Mouse (Mus musculus): ENCODE measurements around the gene Actr1a.

Gene Actr1a

DNA sequence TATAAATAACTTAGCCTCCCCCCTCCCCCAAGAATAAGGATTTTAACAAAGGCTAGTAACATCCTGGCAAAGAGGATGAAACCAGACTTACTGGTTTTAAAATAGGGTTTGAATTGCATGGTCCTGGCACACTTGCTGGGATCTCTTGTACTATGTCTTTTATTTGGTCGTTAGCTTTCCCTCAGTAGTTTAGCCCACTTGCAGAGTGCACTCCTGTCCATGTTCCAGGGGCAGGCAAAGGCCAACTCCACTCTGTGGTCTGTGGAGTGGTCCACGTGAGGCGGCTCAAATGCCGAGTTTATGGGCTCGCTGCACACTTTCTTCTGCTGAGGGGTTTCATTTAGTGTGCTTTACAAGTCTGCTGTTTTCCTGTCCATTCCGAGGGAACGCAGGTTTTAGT is 4.3 kb upstream of the Actr1a start:
- DNase-seq (ENCODE audit: low spot score in 2 of 2) = no peak

DNA sequence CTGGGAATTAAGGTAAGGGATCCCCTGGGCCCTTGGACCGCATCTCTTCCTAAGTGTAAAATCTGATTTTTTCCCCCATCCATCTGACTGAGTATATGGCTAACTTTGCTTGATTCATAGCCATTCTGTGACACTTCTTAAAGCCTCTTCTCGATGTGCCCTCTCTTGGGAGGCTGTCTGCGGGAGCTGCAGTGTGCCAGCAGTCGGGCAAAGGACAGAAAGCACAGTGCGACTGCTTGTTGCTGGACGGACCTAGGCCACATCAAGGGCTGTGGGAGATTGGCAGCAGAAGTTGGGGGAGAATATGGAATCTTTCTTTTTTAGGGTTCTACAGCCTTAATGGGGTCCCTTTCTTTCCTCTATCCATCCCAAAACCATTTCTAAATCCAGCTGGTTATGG is 3.8 kb upstream of the Actr1a start:
- no peak for DNase-seq (ENCODE audit: low spot score in 2 of 2)

- DNase-seq (ENCODE audit: low spot score in 2 of 2) = no peak
These were observed 2.9 kb upstream of the Actr1a start for GRCm38 (mm10) chr19:46398401-46398800.

DNA sequence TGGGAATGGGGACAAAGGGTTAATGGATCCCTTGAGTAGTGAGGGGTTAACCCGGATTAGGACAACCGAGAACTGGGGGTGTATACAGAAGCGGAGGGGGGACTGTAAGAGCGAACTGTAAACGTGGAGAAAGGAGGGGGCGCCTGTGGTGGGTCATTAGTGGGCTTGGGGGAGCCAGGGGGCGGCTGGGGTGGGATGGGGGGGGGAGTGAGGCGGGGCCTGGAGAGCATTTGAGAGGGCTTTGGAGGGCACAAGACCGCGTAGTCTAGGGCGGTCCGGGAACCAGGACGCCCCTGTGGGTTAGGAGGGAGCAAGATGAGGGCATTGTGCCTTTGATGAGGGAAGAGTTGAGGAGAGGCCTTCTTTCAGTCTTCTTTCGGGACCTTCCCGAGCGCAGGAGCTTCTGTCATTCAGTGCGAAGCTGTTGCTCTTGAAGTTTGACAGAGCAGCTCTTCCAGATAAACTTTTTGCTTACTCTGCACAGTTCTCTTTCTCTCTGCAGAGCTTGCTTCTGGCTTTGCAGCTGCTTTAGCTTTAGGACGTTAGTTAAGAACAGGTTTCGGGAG is 2.0 kb upstream of the Actr1a start:
- no peak for DNase-seq (ENCODE audit: low spot score in 2 of 2)

- peak; percentile 98 for DNase-seq (ENCODE audit: low spot score in 2 of 2)
These were observed 1.3 kb upstream of the Actr1a start, which contains the start of gene Sufu for GRCm38 (mm10) chr19:46396686-46397435. Gene Sufu (plus strand): TSS chr19:46396896.

DNA sequence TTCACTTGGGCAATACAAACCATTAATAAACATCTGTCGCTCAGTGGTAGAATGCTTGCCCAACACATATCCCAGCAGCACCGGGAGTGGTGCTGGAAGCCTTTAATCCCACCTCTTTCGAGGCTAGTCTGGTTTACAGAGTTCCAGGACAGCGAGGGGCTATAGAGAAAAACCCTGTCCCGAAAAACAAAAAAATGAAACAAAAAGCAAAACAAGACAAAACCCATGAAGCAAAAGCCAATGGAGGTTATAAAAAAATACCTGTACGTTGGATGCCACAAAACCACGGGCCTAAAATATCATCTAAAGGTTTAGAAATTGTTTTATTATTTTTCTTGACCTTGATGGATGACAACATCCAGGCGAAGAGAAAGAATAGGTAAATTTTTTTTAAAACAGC is 561 bp upstream of the Actr1a start:
- DNase-seq (ENCODE audit: low spot score in 2 of 2) = no peak

- DNase-seq (ENCODE audit: low spot score in 2 of 2) = no peak
These were observed 838 bp downstream of the Actr1a start for GRCm38 (mm10) chr19:46394712-46395108.

- DNase-seq (ENCODE audit: low spot score in 2 of 2) = no peak
These were observed 3.5 kb downstream of the Actr1a start for GRCm38 (mm10) chr19:46392018-46392417.

DNA sequence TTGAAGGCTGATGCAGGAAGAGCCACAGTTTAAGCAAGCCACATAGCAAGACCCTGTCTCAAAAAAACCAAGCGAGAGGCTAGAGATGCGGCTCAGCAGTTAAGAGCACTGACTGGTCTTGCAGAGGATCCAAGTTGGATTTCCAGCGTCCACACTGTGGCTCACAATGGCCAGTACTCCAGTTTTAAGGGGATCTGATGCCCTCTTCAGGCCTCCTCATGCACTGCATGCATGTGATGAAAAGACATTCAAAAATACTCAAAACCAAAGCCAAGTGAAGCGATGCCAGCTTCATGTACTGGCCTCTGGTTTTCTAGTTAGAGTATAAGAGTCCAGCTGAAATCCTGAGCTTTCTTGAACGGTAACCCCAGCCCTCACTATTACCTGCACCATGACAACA is 5.7 kb downstream of the Actr1a start:
- no peak for DNase-seq (ENCODE audit: low spot score in 2 of 2)

GRCm38 (mm10) chr19:46382275-46382674 is 13.3 kb downstream of the Actr1a start:
- no peak for DNase-seq (ENCODE audit: low spot score in 2 of 2)

DNA sequence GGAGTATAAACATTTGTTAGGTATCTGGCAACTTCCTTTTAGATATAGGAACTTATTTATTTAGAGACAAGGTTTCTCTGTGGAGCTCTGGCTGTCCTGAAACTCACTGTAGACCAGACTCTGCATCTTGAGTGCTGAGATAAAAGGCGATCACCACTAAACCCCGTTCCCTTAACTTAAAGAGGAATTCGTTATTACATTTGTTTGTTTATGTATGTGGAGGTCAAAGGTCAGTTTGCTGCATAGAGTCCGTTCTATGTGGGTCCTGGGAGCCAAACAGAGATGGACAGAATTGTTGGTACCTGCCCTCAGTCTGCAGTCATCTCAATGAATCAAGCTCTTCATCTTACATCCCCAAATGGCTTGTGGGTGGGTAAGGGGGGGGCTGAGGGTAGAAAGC is 19.7 kb downstream of the Actr1a start:
- no peak for DNase-seq (ENCODE audit: low spot score in 2 of 2)

- no peak for DNase-seq (ENCODE audit: low spot score in 2 of 2)
These were observed 20.1 kb downstream of the Actr1a start for GRCm38 (mm10) chr19:46375489-46375888.

GRCm38 (mm10) chr19:46374477-46375088 is 21.0 kb downstream of the Actr1a start:
- no peak for DNase-seq (ENCODE audit: low spot score in 2 of 2)

GRCm38 (mm10) chr19:46369204-46369603 is 26.3 kb downstream of the Actr1a start:
- peak; percentile 62 to 67 for DNase-seq (ENCODE audit: low spot score in 2 of 2)

GRCm38 (mm10) chr19:46367798-46368590 is 27.6 kb downstream of the Actr1a start:
- no peak for DNase-seq (ENCODE audit: low spot score in 2 of 2)

DNA sequence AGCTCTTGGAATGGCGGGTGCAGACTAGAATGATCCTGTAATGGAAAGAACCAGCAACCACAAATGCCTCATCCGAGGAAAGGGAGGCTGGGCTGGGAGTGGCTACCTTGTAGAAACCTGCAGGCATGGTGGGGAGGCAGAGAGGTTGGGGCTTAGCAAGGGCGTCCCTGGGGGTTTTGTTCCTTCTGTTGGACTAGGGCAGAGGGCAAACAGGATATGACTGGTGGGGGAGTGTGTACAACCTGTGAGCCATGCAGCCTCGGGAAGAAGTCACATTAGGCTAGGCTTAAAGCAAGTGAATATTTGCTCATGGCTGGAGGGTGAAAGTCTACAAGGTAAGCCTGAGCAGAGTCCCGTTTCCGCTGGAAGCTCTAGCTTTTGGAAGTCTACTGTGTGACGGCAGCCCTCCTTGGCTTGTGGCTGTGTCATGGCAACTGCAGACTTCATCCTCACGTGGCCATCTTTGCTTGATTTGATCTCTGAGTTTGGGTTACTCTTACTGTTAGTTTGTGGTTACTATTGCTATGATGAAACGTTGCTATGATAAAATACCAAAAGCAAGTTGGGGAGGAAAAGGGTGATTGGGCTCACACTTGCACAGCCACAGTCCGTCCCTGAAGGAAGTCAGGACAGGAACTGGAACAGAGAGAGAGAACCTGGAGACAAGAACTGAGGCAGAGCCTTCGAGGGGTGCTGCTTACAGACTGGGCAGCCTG is 32.1 kb downstream of the Actr1a start:
- DNase-seq (ENCODE audit: low spot score in 2 of 2) = no peak

DNA sequence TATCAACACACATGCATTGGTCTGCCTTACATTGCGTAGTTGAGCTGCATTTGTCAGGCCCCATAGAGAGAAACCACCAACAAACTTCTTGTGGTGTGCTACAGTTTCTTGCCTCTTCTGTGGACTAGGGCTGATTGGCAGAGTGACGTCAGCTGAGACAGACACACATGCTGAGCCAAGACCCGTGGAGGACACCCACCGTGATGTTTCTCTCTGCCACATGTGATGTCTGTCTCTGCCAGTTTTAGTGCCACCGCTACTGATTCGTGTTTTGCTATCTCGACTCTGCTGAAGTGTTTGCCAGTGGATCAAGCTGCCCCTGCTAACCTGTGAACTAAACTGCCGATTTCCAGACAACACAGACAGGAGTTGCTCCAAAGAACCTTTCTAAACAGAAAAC is 33.4 kb downstream of the Actr1a start:
- no peak for DNase-seq (ENCODE audit: low spot score in 2 of 2)

DNA sequence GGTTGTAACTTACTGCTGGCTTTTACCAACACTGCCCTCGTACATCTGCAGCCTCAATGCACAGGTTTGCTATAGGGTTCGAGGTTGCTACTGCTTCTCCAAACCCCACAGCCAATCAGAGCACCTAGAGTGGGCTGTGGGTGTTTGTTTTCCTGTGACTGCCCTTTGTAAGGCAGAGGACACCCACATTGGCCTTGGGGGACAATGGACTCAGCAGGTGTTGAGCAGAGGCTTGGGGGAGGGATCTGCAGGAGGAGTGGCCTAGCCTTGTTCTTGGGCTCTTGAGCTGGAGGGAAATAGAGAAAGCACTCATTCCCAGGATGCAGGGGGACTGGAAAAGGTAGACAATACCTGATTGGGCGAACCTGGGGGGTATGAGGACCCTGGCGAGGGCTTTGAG is 37.2 kb downstream of the Actr1a start:
- no peak for DNase-seq (ENCODE audit: low spot score in 2 of 2)

DNA sequence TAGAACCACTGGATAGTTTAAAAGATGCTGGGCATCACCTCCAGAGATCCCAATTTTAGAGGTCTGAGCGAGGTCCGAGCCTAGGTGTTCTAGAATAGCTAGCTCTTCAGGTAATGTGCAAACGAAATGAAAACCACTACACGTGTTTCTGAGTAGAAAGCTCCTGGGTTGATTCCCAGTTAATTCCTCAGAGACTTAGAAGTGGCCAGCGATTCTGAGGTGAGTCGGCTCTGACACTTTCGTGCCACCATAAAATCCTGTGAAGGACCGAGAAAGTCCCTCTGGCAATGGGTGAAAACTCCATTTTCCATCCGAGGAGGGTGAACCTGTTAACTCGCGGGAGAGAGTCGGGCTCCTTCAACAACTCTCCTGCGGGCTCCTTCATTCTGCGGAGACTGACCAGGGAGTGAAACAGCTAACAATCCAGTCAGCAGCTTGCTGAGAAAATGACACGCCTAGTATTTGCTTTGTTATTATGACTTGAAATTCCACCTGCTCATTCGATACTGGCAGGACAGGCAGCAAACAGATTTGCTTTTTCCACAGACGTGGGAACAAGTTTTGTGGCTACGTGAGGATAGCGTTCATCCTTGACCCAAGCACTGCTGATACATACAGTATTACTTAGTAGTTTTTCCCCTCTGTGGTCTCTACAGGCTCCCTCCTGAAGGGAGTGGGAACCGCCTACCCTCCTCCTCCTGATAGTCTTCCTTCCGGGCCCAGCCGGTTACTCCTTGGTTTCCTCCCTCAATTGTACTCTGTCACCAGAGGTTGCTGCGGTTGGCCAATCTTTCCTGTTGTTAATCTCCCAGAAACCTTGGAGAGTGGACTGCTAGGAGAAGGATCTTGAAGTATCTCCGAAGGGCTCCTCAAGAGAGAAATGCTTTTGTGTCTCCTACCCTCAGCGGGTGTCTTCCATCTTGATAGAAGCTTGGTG is 37.9 kb downstream of the Actr1a start:
- DNase-seq (ENCODE audit: low spot score in 2 of 2) = no peak

GRCm38 (mm10) chr19:46356701-46357138 is 38.8 kb downstream of the Actr1a start:
- DNase-seq (ENCODE audit: low spot score in 2 of 2) = peak; percentile 81 to 85
